Mouse (Mus musculus) lung, embryonic 15.5 days (tissue): ENCODE results near the gene Gmppb. TPM values are rescaled to one million over a fixed set of nuclear protein-coding genes. Genes with fewer than 3 reads are reported as not detected.

Experiments used
- ATAC-seq: fragments of 200-750 bp; cut with Nextera tagmentation; 2 replicates; pipeline ENCODE4 v1.8.0; 2017; ENCODE audit warnings: moderate number of reproducible peaks, borderline replicate concordance; ENCODE audit not compliant: low FRiP score, low TSS enrichment; ENCODE audit errors: extremely low read depth
- H3K27ac ChIP-seq: fragments of 300-500 bp; sonication (generic); 2 replicates; pipeline ENCODE4 v1.5.1; 2015; ENCODE audit warnings: moderate library complexity, mild to moderate bottlenecking, inconsistent platforms
- H3K27me3 ChIP-seq: fragments of 300-500 bp; sonication (generic); 2 replicates; pipeline ENCODE4 v1.6.1; 2015; ENCODE audit warnings: inconsistent platforms
- H3K36me3 ChIP-seq: fragments of 300-500 bp; sonication (generic); 2 replicates; pipeline ENCODE4 v1.6.1; 2015; ENCODE audit warnings: inconsistent platforms
- H3K4me1 ChIP-seq: fragments of 300-500 bp; sonication (generic); 2 replicates; pipeline ENCODE4 v1.6.1; 2015; ENCODE audit warnings: inconsistent platforms
- H3K4me2 ChIP-seq: fragments of 300-500 bp; sonication (generic); 2 replicates; pipeline ENCODE4 v1.6.1; 2015; ENCODE audit warnings: inconsistent platforms, mild to moderate bottlenecking, moderate library complexity
- H3K4me3 ChIP-seq: fragments of 300-500 bp; sonication (generic); 2 replicates; pipeline ENCODE4 v1.5.1; 2015; ENCODE audit warnings: mild to moderate bottlenecking, inconsistent platforms
- H3K9ac ChIP-seq: fragments of 300-500 bp; sonication (generic); 2 replicates; pipeline ENCODE4 v1.6.1; 2015; ENCODE audit warnings: inconsistent platforms
- H3K9me3 ChIP-seq: fragments of 300-500 bp; sonication (generic); 2 replicates; pipeline ENCODE4 v1.6.1; 2016; ENCODE audit warnings: inconsistent platforms
- WGBS: fragments of 180-500 bp; shearing (Covaris S2); methylation state at CpG from one replicate; pipeline ENCODE4 v1.1.7; 2015; 5-methylcytosine and 5-hydroxymethylcytosine counted together
- polyA plus RNA-seq: library from polyadenylated mRNA; unstranded; fragments of >200 nt; fragmentation: Nextera tagmentation; extraction: Ambion mirVana; gene quantifications from 2 replicates; pipeline ENCODE4 v1.2.1, GENCODE M21; 2015

Gmppb gene
- polyA plus RNA-seq, 1 experiment from 2014 or later: 28.6 TPM

GRCm38 (mm10) chr9:108027867-108028266 is 21.2 kb upstream of the Gmppb start:
- peaks cover 55% of the 10 kb centered on the region for H3K36me3 ChIP-seq
- no peak overlapping the region for H3K9ac ChIP-seq
- no peak for ATAC-seq
- WGBS: 97% methylated on average over 3 of the region's 3 CpGs
- H3K4me1 ChIP-seq: no peaks in the 10 kb centered on the region
- no peak overlapping the region for H3K4me2 ChIP-seq
- H3K9me3 ChIP-seq: no peaks in the 10 kb centered on the region
- no peak overlapping the region for H3K27ac ChIP-seq
- H3K27me3 ChIP-seq: no peaks in the 10 kb centered on the region
- no peak overlapping the region for H3K4me3 ChIP-seq

GRCm38 (mm10) chr9:108032126-108032525 is 16.9 kb upstream of the Gmppb start:
- H3K4me2 ChIP-seq: no peak overlapping the region
- no peak overlapping the region for H3K9ac ChIP-seq
- H3K36me3 ChIP-seq: peaks cover 44% of the 10 kb centered on the region
- no peaks in the 10 kb centered on the region for H3K9me3 ChIP-seq
- H3K4me3 ChIP-seq: no peak overlapping the region
- H3K4me1 ChIP-seq: no peaks in the 10 kb centered on the region
- no peak for ATAC-seq
- WGBS: 89% methylated on average over 5 of the region's 5 CpGs
- no peak overlapping the region for H3K27ac ChIP-seq
- H3K27me3 ChIP-seq: no peaks in the 10 kb centered on the region

- no peak overlapping the region for H3K27ac ChIP-seq
- ATAC-seq: no peak
- H3K27me3 ChIP-seq: no peaks in the 10 kb centered on the region
- H3K9ac ChIP-seq: no peak overlapping the region
- no peak overlapping the region for H3K4me3 ChIP-seq
- H3K9me3 ChIP-seq: no peaks in the 10 kb centered on the region
- H3K4me2 ChIP-seq: no peak overlapping the region
- 82% methylated on average over 2 of the region's 2 CpGs for WGBS
- H3K36me3 ChIP-seq: peaks cover 50% of the 10 kb centered on the region
- H3K4me1 ChIP-seq: no peaks in the 10 kb centered on the region
Observed at GRCm38 (mm10) chr9:108035331-108036156, 13.5 kb upstream of the Gmppb start.

DNA sequence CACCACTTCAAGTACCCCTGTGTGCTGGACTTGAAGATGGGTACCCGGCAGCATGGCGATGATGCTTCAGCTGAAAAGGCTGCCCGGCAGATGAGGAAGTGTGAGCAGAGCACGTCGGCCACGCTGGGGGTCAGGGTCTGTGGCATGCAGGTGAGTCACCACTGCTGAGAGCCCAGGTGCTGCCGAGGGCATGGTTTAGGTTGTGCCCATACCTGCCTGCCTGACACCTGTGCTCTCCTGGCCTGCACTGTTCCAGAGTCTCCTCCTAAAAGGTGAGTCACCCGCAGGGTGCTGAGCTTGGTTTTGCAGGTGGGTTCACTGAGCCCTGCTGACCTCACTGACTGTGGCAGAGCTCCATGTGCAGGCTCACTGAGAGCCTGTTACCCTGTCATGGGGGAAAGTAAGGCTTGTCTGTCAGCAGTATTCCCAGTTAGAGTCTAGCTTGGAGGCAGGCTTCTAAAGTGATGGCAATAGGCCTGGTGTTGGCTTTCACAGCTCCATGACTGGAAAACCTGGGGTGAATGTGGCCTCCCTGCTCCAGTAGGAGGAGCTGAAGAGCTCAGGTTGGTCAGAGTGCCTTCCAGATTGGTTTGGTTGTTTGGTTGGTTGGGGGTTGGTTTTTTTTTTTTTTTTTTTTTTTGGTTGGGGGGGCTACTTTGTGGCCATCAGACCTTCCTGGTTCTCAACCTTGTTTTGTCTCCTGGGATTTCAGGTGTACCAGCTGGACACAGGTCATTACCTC is 4.1 kb upstream of the Gmppb start:
- no peaks in the 10 kb centered on the region for H3K27me3 ChIP-seq
- no peaks in the 10 kb centered on the region for H3K9me3 ChIP-seq
- peaks cover 17% of the 10 kb centered on the region for H3K4me1 ChIP-seq
- no peak overlapping the region for H3K9ac ChIP-seq
- WGBS: 97% methylated on average over 8 of the region's 8 CpGs
- H3K4me2 ChIP-seq: no peak overlapping the region
- H3K4me3 ChIP-seq: no peak overlapping the region
- peaks cover 52% of the 10 kb centered on the region for H3K36me3 ChIP-seq
- no peak for ATAC-seq
- H3K27ac ChIP-seq: no peak overlapping the region

- Histone ChIP-seq H3K27me3 (no peaks in the 10 kb centered on the region), H3K4me2 (no peak overlapping the region), H3K4me3 (no peak overlapping the region), H3K9me3 (no peaks in the 10 kb centered on the region), H3K36me3 (peaks cover 54% of the 10 kb centered on the region), H3K4me1 (peaks cover 23% of the 10 kb centered on the region), H3K27ac (no peak overlapping the region), H3K9ac (no peak overlapping the region)
- ATAC-seq: no peak
- 91% methylated on average over 4 of the region's 4 CpGs for WGBS
Observed at GRCm38 (mm10) chr9:108046582-108046981, 2.5 kb upstream of the Gmppb start.

DNA sequence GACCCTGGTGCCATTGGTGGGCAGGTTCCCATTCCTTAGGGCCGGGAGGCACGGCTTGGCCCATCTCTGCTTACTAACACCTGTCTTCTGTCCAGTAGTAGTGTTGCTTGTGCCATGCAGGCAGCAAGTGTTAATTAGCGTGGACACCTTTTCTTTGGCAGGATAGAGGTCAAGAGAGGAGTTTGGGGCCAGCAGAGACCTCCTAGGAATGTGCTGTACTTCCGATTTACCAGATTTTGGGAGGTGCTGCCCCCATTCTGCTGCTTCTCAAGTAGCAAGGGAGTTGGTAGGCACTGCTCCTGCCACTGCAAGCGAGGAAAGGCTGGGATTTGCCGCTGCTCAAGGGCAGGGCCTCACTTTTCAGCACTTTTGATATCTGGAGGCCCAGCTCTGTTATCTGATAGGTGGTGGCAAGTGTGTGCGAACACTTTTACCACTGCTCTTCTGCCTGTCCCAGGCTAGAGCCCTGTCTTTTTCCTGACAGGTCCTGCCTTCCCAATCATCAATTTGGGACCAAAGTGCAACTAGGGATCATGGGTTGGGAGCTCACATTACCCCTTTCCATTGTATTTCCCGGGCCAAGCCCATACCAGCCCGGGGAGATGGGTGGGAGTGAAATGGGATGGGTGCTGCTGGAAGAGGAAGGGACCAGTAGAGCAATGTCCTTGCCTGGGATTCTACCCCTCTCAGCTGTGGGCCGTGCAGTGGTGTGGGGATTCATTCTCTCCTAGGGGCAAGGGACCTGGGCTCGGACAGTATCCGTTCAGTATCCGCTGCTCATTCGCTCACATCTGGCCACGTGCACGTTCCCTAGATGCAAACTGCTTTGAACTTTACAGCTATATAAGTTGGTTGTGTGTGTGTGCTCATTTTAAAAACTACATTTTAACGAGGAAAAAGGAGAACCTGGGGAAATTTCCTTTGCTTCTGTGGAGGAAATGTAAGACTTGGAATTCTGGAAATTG is 1.2 kb upstream of the Gmppb start:
- Histone ChIP-seq H3K4me1 (peaks cover 28% of the 10 kb centered on the region), H3K9me3 (no peaks in the 10 kb centered on the region), H3K27ac (peak overlapping the region; percentile 62), H3K4me2 (peak overlapping the region; percentile 88), H3K9ac (peak overlapping the region; percentile 45), H3K27me3 (no peaks in the 10 kb centered on the region), H3K4me3 (peak overlapping the region; percentile 70), H3K36me3 (peaks cover 43% of the 10 kb centered on the region)
- WGBS: 42% methylated on average over 17 of the region's 17 CpGs
- ATAC-seq: no peak

GRCm38 (mm10) chr9:108048566-108048955 is 481 bp upstream of the Gmppb start:
- no peaks in the 10 kb centered on the region for H3K27me3 ChIP-seq
- peak; percentile 50 for ATAC-seq
- peaks cover 34% of the 10 kb centered on the region for H3K4me1 ChIP-seq
- 2% methylated on average over 19 of the region's 19 CpGs for WGBS
- H3K27ac ChIP-seq: peak overlapping the region; percentile 62
- H3K4me3 ChIP-seq: peak overlapping the region; percentile 70
- peaks cover 38% of the 10 kb centered on the region for H3K36me3 ChIP-seq
- no peaks in the 10 kb centered on the region for H3K9me3 ChIP-seq
- H3K4me2 ChIP-seq: peak overlapping the region; percentile 88
- peak overlapping the region; percentile 45 for H3K9ac ChIP-seq

- no peaks in the 10 kb centered on the region for H3K9me3 ChIP-seq
- H3K27ac ChIP-seq: peak overlapping the region; percentile 44; the same call in 1 of the 2 replicates
- ATAC-seq: no peak; the same call in 1 of the 2 replicates
- WGBS: 41% methylated on average over 15 of the region's 15 CpGs
- H3K27me3 ChIP-seq: no peaks in the 10 kb centered on the region
- peak overlapping the region; percentile 88 for H3K4me2 ChIP-seq
- peaks cover 36% of the 10 kb centered on the region for H3K4me1 ChIP-seq
- H3K36me3 ChIP-seq: peaks cover 40% of the 10 kb centered on the region
- H3K4me3 ChIP-seq: peak overlapping the region; percentile 70
- peak overlapping the region; percentile 79 for H3K9ac ChIP-seq
Observed at GRCm38 (mm10) chr9:108049561-108050251, 664 bp downstream of the Gmppb start.

- H3K4me2 ChIP-seq: no peak overlapping the region
- no peak overlapping the region for H3K9ac ChIP-seq
- WGBS: 93% methylated on average over 15 of the region's 15 CpGs
- H3K9me3 ChIP-seq: no peaks in the 10 kb centered on the region
- no peaks in the 10 kb centered on the region for H3K27me3 ChIP-seq
- H3K4me1 ChIP-seq: peaks cover 36% of the 10 kb centered on the region
- no peak overlapping the region for H3K4me3 ChIP-seq
- no peak for ATAC-seq
- H3K36me3 ChIP-seq: peaks cover 31% of the 10 kb centered on the region
- no peak overlapping the region for H3K27ac ChIP-seq
Observed at GRCm38 (mm10) chr9:108051184-108051930, 2.3 kb downstream of the Gmppb start.

DNA sequence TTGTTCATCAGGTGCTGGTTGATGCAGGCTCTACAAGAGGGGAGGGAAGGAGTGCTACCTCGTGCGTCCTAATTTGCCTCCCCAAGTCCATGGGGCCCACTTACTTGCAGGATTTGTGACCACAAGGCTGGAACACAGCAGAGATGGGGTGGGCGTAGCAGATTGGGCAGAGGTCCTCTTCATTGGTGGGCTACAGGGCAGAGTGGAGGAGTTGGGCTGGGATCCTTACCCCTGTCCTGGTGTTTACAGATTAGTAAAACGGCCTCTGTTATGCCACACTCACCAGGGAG is 2.8 kb downstream of the Gmppb start:
- H3K36me3 ChIP-seq: peaks cover 27% of the 10 kb centered on the region
- 79% methylated on average over 4 of the region's 4 CpGs for WGBS
- H3K27ac ChIP-seq: no peak overlapping the region
- H3K4me1 ChIP-seq: peaks cover 36% of the 10 kb centered on the region
- H3K9ac ChIP-seq: no peak overlapping the region
- H3K9me3 ChIP-seq: no peaks in the 10 kb centered on the region
- ATAC-seq: no peak
- H3K4me2 ChIP-seq: no peak overlapping the region
- H3K27me3 ChIP-seq: no peaks in the 10 kb centered on the region
- no peak overlapping the region for H3K4me3 ChIP-seq
